Mouse (Mus musculus) midbrain, embryonic 15.5 days (tissue): Measurements from ENCODE around the gene Pkd2l1. TPM values are rescaled to one million over a fixed set of nuclear protein-coding genes. Genes with fewer than 3 reads are reported as not detected.

Experiments
- polyA plus RNA-seq: library from polyadenylated mRNA; unstranded; fragments of >200 nt; fragmentation: Nextera tagmentation; extraction: Ambion mirVana; gene quantifications from 2 replicates; pipeline ENCODE4 v1.2.1, GENCODE M21; 2015

Gene Pkd2l1
- polyA plus RNA-seq, 1 experiment from 2014 or later: 0.06 TPM

Other genes starting within 250 kb of the Pkd2l1 start
- gene Cpn1, start 205.9 kb downstream of the Pkd2l1 start, polyA plus RNA-seq: 0.26 and 0.41 TPM in 2 replicates
- gene Cyp2c23, start 163.2 kb downstream of the Pkd2l1 start, polyA plus RNA-seq: not detected in 2 replicates
- gene Erlin1, start 122.7 kb downstream of the Pkd2l1 start, polyA plus RNA-seq: 22.6 and 23.3 TPM in 2 replicates
- gene Chuk, start 85.0 kb downstream of the Pkd2l1 start, polyA plus RNA-seq: 61.7 and 68.0 TPM in 2 replicates
- gene Cwf19l1, start 56.6 kb downstream of the Pkd2l1 start, polyA plus RNA-seq: 29.6 and 37.4 TPM in 2 replicates
- 143 and 159 TPM in 2 replicates for gene Bloc1s2, start 46.0 kb downstream of the Pkd2l1 start, polyA plus RNA-seq
- gene Scd3, start 10.8 kb upstream of the Pkd2l1 start, polyA plus RNA-seq: 5.7 TPM in 2 replicates
- gene Scd2, start 101.2 kb upstream of the Pkd2l1 start, polyA plus RNA-seq: 251 and 253 TPM in 2 replicates
- 0.08 and 0.13 TPM in 2 replicates for gene Scd4, start 140.7 kb upstream of the Pkd2l1 start, polyA plus RNA-seq
- 6.9 and 7.0 TPM in 2 replicates for gene Scd1, start 215.4 kb upstream of the Pkd2l1 start, polyA plus RNA-seq